Mouse (Mus musculus) lung, adult 2 months (tissue): ENCODE data around the gene Chrm1.

Source experiments
- CTCF ChIP-seq: fragments of 200-500 bp; IDR thresholded peaks from 2 replicates; pipeline ENCODE4 v1.5.1; 2011; ENCODE audit warnings: mild to moderate bottlenecking, low read length, control low read depth; ENCODE audit not compliant: insufficient read depth
- POLR2A ChIP-seq: fragments of 200-500 bp; IDR thresholded peaks from 2 replicates; pipeline ENCODE4 v1.6.1; 2011; ENCODE audit warnings: low read depth, mild to moderate bottlenecking, control low read depth, low read length, borderline replicate concordance; ENCODE audit errors: extremely low read depth

GRCm38 (mm10) chr19:8632029-8632428, 31.6 kb upstream of the Chrm1 start:
- TF ChIP-seq CTCF (no peak), POLR2A (no peak)
